22 mouse cellular contexts compared by ENCODE assay signal in the genomic region with DNA sequence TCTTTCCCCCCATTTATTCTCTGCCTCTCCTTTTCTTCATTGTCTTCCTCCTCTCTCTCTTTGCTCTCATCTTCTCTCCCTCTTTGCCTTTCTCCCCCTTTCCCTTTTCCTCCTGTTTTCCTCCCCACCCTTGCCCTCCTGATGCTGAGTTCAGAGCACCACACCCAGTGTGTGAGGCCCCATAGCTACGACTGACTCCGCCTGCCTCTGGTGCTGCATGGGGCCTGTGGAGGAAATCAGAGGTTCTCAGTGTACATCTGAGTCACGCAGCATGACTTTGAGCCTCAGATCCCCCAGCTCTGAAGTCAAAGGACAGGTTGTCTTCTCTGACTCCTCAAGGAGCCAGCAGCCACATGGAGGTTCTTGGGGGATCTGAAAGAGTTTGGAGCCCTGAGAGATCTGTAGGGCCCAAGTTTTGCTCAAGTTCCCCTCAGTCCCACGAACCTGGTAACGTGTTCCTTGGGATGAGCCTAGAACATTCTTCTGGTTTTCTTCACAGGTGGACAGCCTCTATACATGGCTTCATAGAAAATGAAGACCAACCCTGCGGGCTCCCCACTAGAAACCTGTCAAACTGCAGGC. TPM values are rescaled to one million over a fixed set of nuclear protein-coding genes. Genes with fewer than 3 reads are reported as not detected.
"Had no signal": no experiment of that assay in that cellular context is flagged by ENCODE, and none has a peak within 500 bp of the region (broad histone marks: within the 10 kb centered on the region; RNA-seq: fewer than 3 reads in every experiment).

A gene (plus strand): TSS at position 532 of the 582 bp plus-strand sequence.

- H3K4me2 ChIP-seq: lung, embryonic 14.5 days; midbrain, embryonic 12.5 days; neural tube, embryonic 13.5 days; neural tube, embryonic 15.5 days had no signal

- H3K4me3 ChIP-seq: midbrain, embryonic 10.5 days; midbrain, embryonic 12.5 days; myocyte; neural tube, embryonic 13.5 days; neural tube, embryonic 15.5 days had no signal

- H3K36me3 ChIP-seq: midbrain, embryonic 10.5 days; midbrain, embryonic 12.5 days; neural tube, embryonic 13.5 days; neural tube, embryonic 15.5 days had no signal

- ATAC-seq: midbrain, embryonic 16.5 days had no signal

- H3K9ac ChIP-seq: lung, embryonic 14.5 days; midbrain, embryonic 12.5 days; neural tube, embryonic 13.5 days; neural tube, embryonic 15.5 days had no signal

- H3K9me3 ChIP-seq: midbrain, embryonic 10.5 days; midbrain, embryonic 12.5 days; neural tube, embryonic 13.5 days; neural tube, embryonic 15.5 days had no signal

- H3K27ac ChIP-seq: midbrain, embryonic 10.5 days; midbrain, embryonic 12.5 days; neural tube, embryonic 13.5 days; neural tube, embryonic 15.5 days had no signal

- DNase-seq: lung, adult 18-20 months; lung, embryonic 14.5 days; lung, postnatal 10 days; lung, postnatal 4 days; midbrain, embryonic 14.5 days; right cerebral cortex, postnatal 14 days; thymus, adult 18-20 months; thymus, postnatal 14 days; thymus, postnatal 36 days had no signal

RNA-seq across cellular contexts. Expression of the gene that starts here (rescaled TPM):
- total RNA-seq: megakaryocyte, adult 5-6 weeks; megakaryocyte-erythroid progenitor cell, adult 5-6 weeks had no signal
- polyA plus RNA-seq: liver, embryonic 16.5 days; lung, embryonic 14.5 days; lung, embryonic 16.5 days; midbrain, embryonic 10.5 days; midbrain, embryonic 12.5 days; myocyte; neural tube, embryonic 11.5 days; neural tube, embryonic 13.5 days; neural tube, embryonic 15.5 days; spleen, adult 2 months; thymus, postnatal 0 days had no signal
